Mouse (Mus musculus) cerebellum, adult 2 months (tissue): ENCODE data around the gene Kcnh8.

Experiments
- CTCF ChIP-seq: fragments of 200-500 bp; IDR thresholded peaks from 2 replicates; pipeline ENCODE4 v1.5.1; 2011; ENCODE audit warnings: low read depth, mild to moderate bottlenecking, control low read depth, low read length, moderate library complexity, borderline replicate concordance; ENCODE audit not compliant: insufficient read depth
- POLR2A ChIP-seq: fragments of 200-500 bp; IDR thresholded peaks from 2 replicates; pipeline ENCODE4 v1.6.1; 2011; ENCODE audit warnings: low read length, control low read depth, borderline replicate concordance; ENCODE audit not compliant: insufficient read depth

DNA sequence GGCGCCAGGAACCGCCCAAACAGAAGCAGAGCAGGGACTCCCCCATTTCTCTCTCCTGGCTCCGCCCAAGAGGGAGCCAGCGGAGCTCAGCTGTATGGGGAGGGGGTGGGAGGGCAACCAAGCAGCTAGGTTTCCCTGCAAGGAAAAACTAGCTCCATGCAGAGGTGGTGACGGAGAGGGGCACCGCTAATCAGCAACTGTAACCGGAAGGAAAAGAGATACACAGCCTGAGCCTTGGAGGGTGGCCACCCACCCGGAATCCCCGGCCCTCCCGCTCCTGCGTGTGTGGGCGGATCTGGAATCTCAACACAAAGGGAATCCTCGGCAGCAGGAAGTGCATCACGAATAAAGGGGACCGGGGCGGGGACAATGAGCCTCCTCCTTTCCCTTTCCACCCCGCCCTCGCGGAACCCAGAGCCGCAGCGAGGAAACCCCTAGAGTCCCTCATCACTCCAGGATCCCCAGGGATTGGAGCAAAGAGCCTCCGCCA is 1.6 kb upstream of the Kcnh8 start:
- TF ChIP-seq CTCF (no peak), POLR2A (no peak)
